Mouse (Mus musculus): ENCODE results near the gene Pitpnm2. TPM values are rescaled to one million over a fixed set of nuclear protein-coding genes. Genes with fewer than 3 reads are reported as not detected.

Gene Pitpnm2
- polyA plus RNA-seq, 1 experiment: 10.8 TPM

DNA sequence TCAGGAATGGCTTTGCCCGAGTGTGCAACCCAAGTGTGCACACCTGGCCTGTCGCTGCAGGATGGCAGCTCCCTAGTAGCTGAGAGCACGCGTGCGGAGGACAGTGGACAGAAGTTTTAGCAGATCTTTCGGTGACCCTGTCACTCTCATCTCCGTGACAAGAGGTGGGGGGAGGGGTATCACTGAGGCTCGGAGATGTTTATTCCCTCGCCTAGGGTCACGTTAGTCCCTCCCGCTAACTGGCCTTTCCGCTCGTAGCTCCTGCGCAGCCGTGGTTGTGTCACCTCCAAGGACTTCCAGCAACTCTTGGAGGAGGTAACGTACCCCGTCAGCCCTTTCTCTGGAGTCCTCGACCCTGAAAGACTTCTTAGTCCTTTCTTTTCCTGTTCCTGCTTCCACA lies 137.0 kb downstream of the Pitpnm2 start:
- WGBS: under 1% methylated on average over 18 of the region's 18 CpGs
- H3K27ac ChIP-seq (ENCODE audit: control insufficient read depth, insufficient read depth, low read depth, low read length, poor library complexity): peak overlapping the region; percentile 96
- H3K4me3 ChIP-seq (replicated peaks; ENCODE audit: control insufficient read depth, low read depth, low read length): peak overlapping the region; percentile 95
- peaks cover 2% of the 10 kb centered on the region; the same call in 1 of the 2 replicates for H3K4me1 ChIP-seq (ENCODE audit: control insufficient read depth, insufficient read depth, low read length)
- no peak for TF ChIP-seq CTCF (IDR thresholded peaks at IDR 0.05; ENCODE audit: control insufficient read depth, insufficient read depth, low read length)
- no peak for TF ChIP-seq POLR2A (IDR thresholded peaks at IDR 0.05; ENCODE audit: borderline replicate concordance, control insufficient read depth, low read depth, low read length)

DNA sequence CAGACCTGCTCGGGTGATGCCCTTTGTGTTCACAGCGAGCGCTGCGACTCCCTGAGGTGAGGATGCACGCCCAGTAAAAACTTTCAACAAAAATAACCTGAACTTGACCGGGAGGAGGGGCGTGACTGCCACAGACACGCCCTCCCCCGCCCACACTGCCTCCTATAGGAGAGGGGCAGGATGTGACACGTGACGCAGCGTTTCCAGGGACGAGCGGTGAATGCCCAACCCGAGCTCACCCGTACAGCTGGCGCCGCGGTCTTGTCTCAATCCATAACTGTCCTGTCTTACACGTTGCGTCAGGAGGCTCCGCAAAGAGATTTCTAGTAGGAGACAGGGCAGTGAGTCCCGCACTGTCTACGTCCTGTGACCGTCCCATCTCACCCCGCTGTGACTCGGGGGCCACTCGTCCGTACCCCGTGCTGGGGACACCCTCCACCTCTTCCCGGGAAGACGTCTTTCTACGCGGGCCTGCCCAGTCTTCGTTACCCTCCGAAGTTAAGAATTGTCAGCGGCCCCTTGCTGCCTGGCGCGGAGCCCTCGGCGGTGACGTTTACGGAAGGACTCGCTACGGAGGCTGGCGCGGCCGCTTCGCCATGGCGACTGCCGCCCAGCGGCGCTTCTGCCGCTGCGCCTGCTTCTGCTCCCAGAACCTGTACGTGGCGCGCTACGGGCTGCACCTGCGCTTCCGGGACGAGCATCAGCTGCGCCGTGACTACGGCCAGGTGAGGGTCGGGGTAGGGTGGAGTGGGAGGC lies 137.6 kb downstream of the Pitpnm2 start, which contains the start of gene Ogfod2:
Gene Ogfod2, plus strand, starts transcription at position 556 of the 756 bp plus-strand sequence.
- H3K4me1 ChIP-seq (ENCODE audit: control insufficient read depth, insufficient read depth, low read length): peaks cover 2% of the 10 kb centered on the region; the same call in 1 of the 2 replicates
- WGBS: under 1% methylated on average over 66 of the region's 66 CpGs
- TF ChIP-seq CTCF (IDR thresholded peaks at IDR 0.05; ENCODE audit: control insufficient read depth, insufficient read depth, low read length) (peak; percentile 45; the same call in 1 of the 2 replicates), POLR2A (IDR thresholded peaks at IDR 0.05; ENCODE audit: borderline replicate concordance, control insufficient read depth, low read depth, low read length) (peak; percentile 66; the same call in 1 of the 2 replicates)
- H3K4me3 ChIP-seq (replicated peaks; ENCODE audit: control insufficient read depth, low read depth, low read length): peak within 1 kb of the TSS; percentile 95
- H3K27ac ChIP-seq (ENCODE audit: control insufficient read depth, insufficient read depth, low read depth, low read length, poor library complexity): peak within 1 kb of the TSS; percentile 96

DNA sequence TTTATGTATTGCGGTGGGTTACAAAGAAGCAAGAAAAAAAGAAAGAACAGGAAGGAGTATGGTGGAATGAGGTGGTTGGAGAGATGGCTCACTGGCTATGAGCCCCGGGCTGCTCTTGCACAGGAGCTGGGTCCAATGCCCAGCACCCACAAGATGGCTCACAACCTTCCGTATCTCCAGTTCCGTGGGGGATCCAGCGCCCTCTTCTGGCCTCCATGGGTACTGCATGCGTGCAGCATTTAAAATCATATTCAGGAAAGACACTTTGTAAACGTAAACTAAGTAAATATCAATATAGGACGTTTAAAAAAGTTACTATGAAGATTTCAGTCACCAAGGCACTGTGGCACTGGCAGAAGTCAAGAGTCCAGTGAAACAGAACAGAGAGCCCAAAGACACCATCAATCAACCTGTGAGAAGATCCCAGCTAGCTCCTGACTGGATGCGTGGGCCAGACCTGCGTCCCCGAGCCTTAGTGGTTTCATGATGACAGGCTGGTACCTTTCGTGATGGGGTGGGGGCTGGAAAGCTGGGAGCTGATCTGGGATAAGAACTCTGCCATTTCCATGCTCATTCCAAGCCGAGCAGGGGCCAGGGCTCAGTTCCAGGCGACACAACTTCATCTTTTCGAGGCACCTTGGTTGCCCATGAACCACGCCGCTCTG lies 138.4 kb downstream of the Pitpnm2 start:
- 15% methylated on average over 17 of the region's 17 CpGs for WGBS
- peak overlapping the region; percentile 96 for H3K27ac ChIP-seq (ENCODE audit: control insufficient read depth, insufficient read depth, low read depth, low read length, poor library complexity)
- peak; percentile 84 for TF ChIP-seq CTCF (IDR thresholded peaks at IDR 0.05; ENCODE audit: control insufficient read depth, insufficient read depth, low read length)
- TF ChIP-seq POLR2A (IDR thresholded peaks at IDR 0.05; ENCODE audit: borderline replicate concordance, control insufficient read depth, low read depth, low read length): no peak

GRCm38 (mm10) chr5:124103552-124103951 lies 146.0 kb downstream of the Pitpnm2 start:
- Histone ChIP-seq H3K27ac (ENCODE audit: control insufficient read depth, insufficient read depth, low read depth, low read length, poor library complexity) (no peak overlapping the region), H3K4me1 (ENCODE audit: control insufficient read depth, insufficient read depth, low read length) (no peaks in the 10 kb centered on the region), H3K4me3 (replicated peaks; ENCODE audit: control insufficient read depth, low read depth, low read length) (no peak overlapping the region)
- no peak for TF ChIP-seq CTCF (IDR thresholded peaks at IDR 0.05; ENCODE audit: control insufficient read depth, insufficient read depth, low read length)
- no peak for TF ChIP-seq POLR2A (IDR thresholded peaks at IDR 0.05; ENCODE audit: borderline replicate concordance, control insufficient read depth, low read depth, low read length)
- WGBS: 88% methylated on average over 9 of the region's 9 CpGs

More for the DNA sequence above, 138.4 kb downstream of the Pitpnm2 start:
- H3K4me3 ChIP-seq (replicated peaks; ENCODE audit: control insufficient read depth, low read depth, low read length): peak overlapping the region; percentile 95
- H3K4me1 ChIP-seq (ENCODE audit: control insufficient read depth, insufficient read depth, low read length): no peaks in the 10 kb centered on the region; the same call in 1 of the 2 replicates

- no peak for TF ChIP-seq POLR2A (IDR thresholded peaks at IDR 0.05; ENCODE audit: borderline replicate concordance, control insufficient read depth, low read depth, low read length)
- TF ChIP-seq CTCF (IDR thresholded peaks at IDR 0.05; ENCODE audit: control insufficient read depth, insufficient read depth, low read length): no peak
- Histone ChIP-seq H3K4me1 (ENCODE audit: control insufficient read depth, insufficient read depth, low read length) (no peaks in the 10 kb centered on the region), H3K4me3 (replicated peaks; ENCODE audit: control insufficient read depth, low read depth, low read length) (no peak overlapping the region), H3K27ac (ENCODE audit: control insufficient read depth, insufficient read depth, low read depth, low read length, poor library complexity) (no peak overlapping the region)
- WGBS: 73% methylated on average over 3 of the region's 3 CpGs
Measured at GRCm38 (mm10) chr5:124103020-124103419, 146.5 kb downstream of the Pitpnm2 start.

DNA sequence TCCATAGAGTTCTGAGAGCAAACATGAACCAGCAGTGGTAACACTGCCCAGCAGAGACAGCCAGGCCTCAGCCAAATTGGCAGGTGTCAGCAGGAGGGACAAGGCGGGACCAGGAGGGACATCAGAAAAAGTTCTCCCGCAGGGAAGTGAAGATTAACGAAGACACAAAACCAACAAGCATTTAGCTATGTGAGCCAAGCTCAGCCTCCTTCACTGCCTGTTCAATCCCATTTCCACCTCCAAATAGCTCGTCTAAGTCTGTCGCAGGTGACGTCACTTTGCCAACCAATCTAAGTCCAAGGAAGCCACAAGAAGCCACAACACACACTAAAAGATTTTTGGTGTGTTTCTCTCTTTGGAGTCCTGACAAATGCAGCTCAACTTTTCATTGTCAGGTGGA lies 147.2 kb downstream of the Pitpnm2 start:
- H3K4me1 ChIP-seq (ENCODE audit: control insufficient read depth, insufficient read depth, low read length): no peaks in the 10 kb centered on the region
- TF ChIP-seq CTCF (IDR thresholded peaks at IDR 0.05; ENCODE audit: control insufficient read depth, insufficient read depth, low read length) (no peak), POLR2A (IDR thresholded peaks at IDR 0.05; ENCODE audit: borderline replicate concordance, control insufficient read depth, low read depth, low read length) (no peak)
- no peak overlapping the region for H3K27ac ChIP-seq (ENCODE audit: control insufficient read depth, insufficient read depth, low read depth, low read length, poor library complexity)
- 86% methylated on average over 6 of the region's 6 CpGs for WGBS
- H3K4me3 ChIP-seq (replicated peaks; ENCODE audit: control insufficient read depth, low read depth, low read length): no peak overlapping the region

- Histone ChIP-seq H3K27ac (ENCODE audit: control insufficient read depth, insufficient read depth, low read depth, low read length, poor library complexity) (no peak overlapping the region), H3K4me1 (ENCODE audit: control insufficient read depth, insufficient read depth, low read length) (no peaks in the 10 kb centered on the region), H3K4me3 (replicated peaks; ENCODE audit: control insufficient read depth, low read depth, low read length) (no peak overlapping the region)
- 89% methylated on average over 11 of the region's 11 CpGs for WGBS
- TF ChIP-seq POLR2A (IDR thresholded peaks at IDR 0.05; ENCODE audit: borderline replicate concordance, control insufficient read depth, low read depth, low read length) (no peak), CTCF (IDR thresholded peaks at IDR 0.05; ENCODE audit: control insufficient read depth, insufficient read depth, low read length) (no peak)
Measured at GRCm38 (mm10) chr5:124100128-124101044, 149.2 kb downstream of the Pitpnm2 start.

Measured in bone marrow, adult 2 months (tissue).